Mouse (Mus musculus): ENCODE measurements around the gene Lrrc4.

Lrrc4 gene

DNA sequence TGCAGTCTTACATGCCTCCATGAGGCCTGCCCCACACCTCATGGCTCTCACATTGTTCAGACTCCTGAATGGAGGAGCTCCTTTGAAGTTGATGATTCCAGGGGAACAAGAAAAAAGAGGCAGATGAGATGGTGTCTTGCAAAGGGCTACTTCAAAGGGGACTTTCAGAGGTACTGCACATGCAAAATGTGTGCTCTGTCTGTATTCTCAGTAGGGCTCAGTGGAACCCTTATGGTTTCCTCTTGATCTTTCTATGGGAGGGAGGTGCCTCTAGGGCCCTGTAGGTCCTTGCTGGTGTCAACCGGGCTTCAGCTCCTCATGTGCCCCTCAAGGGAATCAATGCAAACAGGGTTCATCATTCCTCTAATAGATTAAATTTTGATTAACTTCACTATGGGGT is 159.2 kb downstream of the Lrrc4 start:
- DNase-seq (ENCODE audit: low spot score in 2 of 2), result no peak

GRCm38 (mm10) chr6:28669251-28669650 is 162.3 kb downstream of the Lrrc4 start:
- no peak for DNase-seq (ENCODE audit: low spot score in 2 of 2)

- DNase-seq (ENCODE audit: low spot score in 2 of 2), result no peak
Observed at GRCm38 (mm10) chr6:28667586-28667985, 164.0 kb downstream of the Lrrc4 start.

DNA sequence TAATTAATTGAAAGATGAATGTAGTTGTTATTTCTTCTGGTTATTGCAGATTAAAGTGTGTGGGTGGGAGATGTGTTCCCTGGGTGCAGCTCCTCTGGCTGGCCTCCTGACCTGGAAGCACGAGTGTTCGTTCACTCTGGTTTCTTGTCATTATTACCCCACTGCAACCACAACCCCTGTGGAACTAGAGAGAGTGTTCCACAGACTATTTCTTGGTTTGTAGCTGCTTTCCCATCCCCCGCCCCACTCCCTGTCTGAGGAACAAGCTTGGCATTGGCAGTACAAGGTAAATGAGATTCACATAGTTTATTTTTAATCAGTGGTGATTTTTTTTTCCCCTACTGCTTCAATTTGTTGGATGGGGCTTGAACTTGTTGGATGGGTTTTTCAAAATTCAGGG is 166.8 kb downstream of the Lrrc4 start:
- DNase-seq (ENCODE audit: low spot score in 2 of 2), result no peak

- DNase-seq (ENCODE audit: low spot score in 2 of 2), result no peak
Observed at GRCm38 (mm10) chr6:28663670-28664069, 167.9 kb downstream of the Lrrc4 start.

- no peak for DNase-seq (ENCODE audit: low spot score in 2 of 2)
Observed at GRCm38 (mm10) chr6:28663004-28663403, 168.5 kb downstream of the Lrrc4 start.

GRCm38 (mm10) chr6:28656511-28656910 is 175.0 kb downstream of the Lrrc4 start:
- no peak for DNase-seq (ENCODE audit: low spot score in 2 of 2)

GRCm38 (mm10) chr6:28645231-28645630 is 186.3 kb downstream of the Lrrc4 start:
- no peak for DNase-seq (ENCODE audit: low spot score in 2 of 2)

GRCm38 (mm10) chr6:28642909-28643308 is 188.6 kb downstream of the Lrrc4 start:
- no peak for DNase-seq (ENCODE audit: low spot score in 2 of 2)

- DNase-seq (ENCODE audit: low spot score in 2 of 2), result no peak
Observed at GRCm38 (mm10) chr6:28640088-28640487, 191.5 kb downstream of the Lrrc4 start.

DNA sequence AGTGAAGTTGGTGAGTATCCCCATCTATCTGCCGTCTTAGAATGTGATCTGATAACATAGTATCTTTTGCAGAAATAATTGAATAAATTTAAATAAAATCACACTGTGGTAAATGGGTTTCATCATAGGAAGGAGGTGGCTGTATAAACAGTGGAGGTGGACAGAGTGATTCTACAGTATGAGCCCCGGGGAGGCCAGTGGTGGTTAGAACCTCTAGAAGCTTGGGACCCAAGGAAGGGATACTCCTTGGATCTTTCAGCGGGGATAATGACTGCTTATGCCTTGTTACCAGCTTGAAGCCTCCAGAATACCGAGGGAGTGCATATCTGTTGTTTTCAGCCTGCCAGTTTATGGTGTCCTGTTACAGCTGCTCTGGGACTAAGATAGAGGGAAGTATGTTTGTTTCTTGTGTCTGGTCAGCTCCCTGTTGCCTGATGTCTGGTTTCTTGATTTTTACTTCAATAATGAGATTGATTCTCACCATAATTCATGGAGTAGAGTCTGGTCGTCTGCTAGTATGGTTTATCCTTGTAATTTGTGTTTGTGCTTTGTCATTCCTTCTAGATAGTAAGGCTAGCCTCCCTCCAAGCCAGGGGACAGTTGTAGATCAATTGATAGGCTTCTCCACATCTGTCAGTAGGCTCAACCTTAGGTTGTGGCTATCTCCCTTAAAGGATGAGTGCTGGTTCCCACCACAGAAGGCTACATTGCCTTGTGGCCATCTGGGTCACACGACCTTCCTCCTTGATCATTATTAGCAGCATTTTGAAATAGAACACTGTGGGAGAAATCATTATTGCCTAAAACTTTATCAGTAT is 195.8 kb downstream of the Lrrc4 start:
- no peak for DNase-seq (ENCODE audit: low spot score in 2 of 2)

DNA sequence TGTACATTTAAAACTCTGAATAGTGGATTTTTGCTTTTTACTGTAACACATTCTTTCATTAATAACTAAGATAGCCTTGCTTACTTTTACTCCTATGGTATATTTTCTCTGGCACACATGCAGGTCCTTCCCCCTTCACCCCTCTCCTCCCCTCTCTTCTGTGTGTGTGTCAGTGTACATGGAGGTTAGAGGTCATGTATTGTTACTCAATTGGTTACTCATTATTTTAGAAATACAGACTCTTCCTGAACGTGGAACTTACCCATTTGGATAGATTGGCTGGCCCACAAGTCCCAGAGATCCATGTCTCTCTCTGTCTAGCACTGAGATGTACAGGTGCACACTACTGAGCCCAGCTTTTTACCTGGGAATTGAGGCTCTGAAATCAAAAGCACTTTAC is 196.5 kb downstream of the Lrrc4 start:
- no peak for DNase-seq (ENCODE audit: low spot score in 2 of 2)

GRCm38 (mm10) chr6:28633656-28634055 is 197.9 kb downstream of the Lrrc4 start:
- DNase-seq (ENCODE audit: low spot score in 2 of 2), result no peak

- DNase-seq (ENCODE audit: low spot score in 2 of 2), result no peak
Observed at GRCm38 (mm10) chr6:28633120-28633519, 198.4 kb downstream of the Lrrc4 start.

GRCm38 (mm10) chr6:28630926-28631325 is 200.6 kb downstream of the Lrrc4 start:
- DNase-seq (ENCODE audit: low spot score in 2 of 2), result no peak

GRCm38 (mm10) chr6:28629866-28630265 is 201.7 kb downstream of the Lrrc4 start:
- no peak for DNase-seq (ENCODE audit: low spot score in 2 of 2)

DNA sequence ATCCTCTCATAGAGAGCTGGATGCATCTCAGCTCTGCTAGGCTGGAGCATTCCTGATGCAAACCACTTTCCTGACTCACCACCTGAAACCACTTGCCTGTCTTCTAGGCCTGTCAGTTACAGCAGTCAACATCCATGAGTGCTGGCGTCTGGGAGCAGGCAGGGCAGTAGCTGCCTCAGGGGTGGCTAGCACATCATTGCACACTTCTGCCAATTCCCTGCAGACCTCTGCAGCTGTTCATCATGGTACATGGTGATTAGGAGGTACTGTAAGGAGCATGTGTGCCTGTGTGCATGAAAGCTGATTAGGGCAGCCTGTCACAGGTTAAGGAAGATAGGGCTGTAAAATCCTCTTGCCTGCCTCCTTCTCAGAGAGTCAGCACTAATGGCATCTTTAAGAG is 203.1 kb downstream of the Lrrc4 start:
- no peak for DNase-seq (ENCODE audit: low spot score in 2 of 2)

- no peak for DNase-seq (ENCODE audit: low spot score in 2 of 2)
Observed at GRCm38 (mm10) chr6:28622963-28623362, 208.6 kb downstream of the Lrrc4 start.

GRCm38 (mm10) chr6:28622522-28622921 is 209.0 kb downstream of the Lrrc4 start:
- DNase-seq (ENCODE audit: low spot score in 2 of 2), result no peak

GRCm38 (mm10) chr6:28621961-28622360 is 209.6 kb downstream of the Lrrc4 start:
- no peak for DNase-seq (ENCODE audit: low spot score in 2 of 2)

DNA sequence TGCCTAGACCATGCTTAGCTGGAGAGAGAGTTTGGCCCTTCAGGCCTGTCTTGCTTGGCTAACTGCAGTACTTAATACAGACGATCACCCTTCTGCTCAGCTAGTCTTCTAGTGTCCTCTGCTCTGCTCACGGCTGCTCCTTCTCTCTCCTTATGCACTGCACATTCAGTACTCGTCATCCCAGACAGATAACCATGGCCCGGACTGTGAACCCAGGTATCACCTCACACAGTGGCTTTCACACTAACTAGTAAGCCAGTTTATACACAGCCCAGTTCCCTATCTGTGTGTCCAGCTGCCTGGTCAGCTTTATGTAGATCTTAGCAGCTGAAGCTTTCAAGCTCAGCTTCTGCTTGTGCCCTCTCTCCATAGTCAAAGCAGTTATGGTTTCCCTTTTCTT is 210.1 kb downstream of the Lrrc4 start:
- no peak for DNase-seq (ENCODE audit: low spot score in 2 of 2)

DNA sequence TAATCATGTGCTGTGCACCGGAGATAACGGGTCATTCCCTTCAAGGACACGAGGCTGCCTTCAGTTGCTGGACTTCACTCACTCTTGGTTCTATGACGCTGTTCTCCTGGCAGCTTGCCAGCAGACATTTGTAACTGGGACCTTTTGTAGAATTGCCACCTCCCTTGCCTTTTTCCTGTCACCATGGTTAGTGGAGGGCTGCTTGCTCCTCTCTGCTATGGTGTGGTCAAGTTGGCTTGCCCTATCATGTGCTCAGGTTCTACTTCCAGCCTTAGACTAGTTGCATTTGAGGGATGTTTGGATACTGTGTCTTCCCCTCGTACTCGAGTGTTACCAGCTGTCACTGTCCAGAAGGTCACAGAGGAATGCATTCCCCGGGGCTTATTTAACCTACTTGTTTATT is 212.8 kb downstream of the Lrrc4 start:
- peak in 1 of 2 experiments; percentile 29 for DNase-seq (ENCODE audit: low spot score in 2 of 2)

DNA sequence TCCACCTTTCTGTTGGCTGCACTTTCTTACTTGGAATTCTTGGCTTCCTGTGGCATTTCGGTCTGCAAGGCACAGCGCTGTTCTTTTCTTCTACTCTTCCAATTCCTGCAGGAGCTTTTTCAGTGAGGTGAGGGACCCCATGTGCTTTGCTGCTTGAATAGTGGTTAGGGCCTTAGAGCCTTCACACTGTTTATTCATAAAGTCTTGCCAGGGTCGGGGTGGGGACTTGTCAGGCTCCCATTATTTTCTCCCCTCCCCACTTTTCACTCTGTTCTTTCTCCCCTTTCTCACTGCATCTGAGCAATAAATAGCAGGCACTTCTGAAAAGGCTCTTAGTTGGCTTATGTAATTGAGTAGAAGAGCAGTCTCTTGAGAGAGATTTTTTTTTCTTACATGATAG is 213.2 kb downstream of the Lrrc4 start:
- no peak for DNase-seq (ENCODE audit: low spot score in 2 of 2)

DNA sequence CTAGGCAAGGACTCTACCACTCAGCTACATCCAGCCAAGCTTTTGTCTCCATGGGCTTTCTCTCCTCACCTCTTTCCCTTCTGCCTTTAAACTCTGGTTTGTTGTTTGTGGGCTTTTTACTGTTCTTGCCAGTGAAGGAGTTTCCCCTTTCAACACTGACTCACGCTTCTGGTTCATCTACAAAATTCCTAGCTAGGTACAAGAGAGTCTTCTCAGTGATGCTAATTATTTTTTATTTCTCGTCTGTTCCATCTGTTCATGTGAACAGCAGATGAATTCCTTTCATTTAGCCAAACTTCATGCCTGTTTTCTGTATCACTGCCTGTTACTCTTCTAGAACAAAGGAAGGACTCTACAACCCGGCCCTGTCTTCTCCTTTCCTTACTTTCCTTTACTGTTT is 215.6 kb downstream of the Lrrc4 start:
- no peak for DNase-seq (ENCODE audit: low spot score in 2 of 2)

Data from right cerebral cortex, postnatal 36 days (tissue).